Mouse (Mus musculus) brain, embryonic 14.5 days (tissue): Measurements from ENCODE around the gene Pkd1l2.

Experiments used
- CTCF ChIP-seq: fragments of 200-500 bp; IDR thresholded peaks from 2 replicates; pipeline ENCODE4 v1.5.1; 2012; ENCODE audit warnings: inconsistent platforms, mild to moderate bottlenecking, moderate library complexity, borderline replicate concordance; ENCODE audit not compliant: insufficient read depth, insufficient read length; ENCODE audit errors: extremely low read depth
- POLR2A ChIP-seq: fragments of 200-500 bp; IDR thresholded peaks from 2 replicates; pipeline ENCODE4 v1.6.1; 2012; ENCODE audit warnings: mild to moderate bottlenecking, inconsistent platforms, borderline replicate concordance; ENCODE audit not compliant: poor library complexity, insufficient read depth, insufficient read length, severe bottlenecking; ENCODE audit errors: extremely low read depth

- TF ChIP-seq POLR2A: peak; percentile 58; the same call in 1 of the 2 replicates
- TF ChIP-seq CTCF: no peak
Observed at GRCm38 (mm10) chr8:116993095-116993867, 89.0 kb downstream of the Pkd1l2 start, which contains the start of gene Gcsh.
